Mouse (Mus musculus) cerebellum, adult 2 months (tissue): ENCODE measurements around the gene Snx6.
A peak's percentile ranks its signal among the peaks of the same experiment; 100 is the strongest.
"Not testable (repeated sequence)": the region's sequence is repeated elsewhere in the genome, so short reads cannot be mapped to it uniquely, and the experiment has no call there.

Experiments
- CTCF ChIP-seq: fragments of 200-500 bp; IDR thresholded peaks from 2 replicates; pipeline ENCODE4 v1.5.1; 2011; ENCODE audit warnings: low read depth, mild to moderate bottlenecking, control low read depth, low read length, moderate library complexity, borderline replicate concordance; ENCODE audit not compliant: insufficient read depth
- POLR2A ChIP-seq: fragments of 200-500 bp; IDR thresholded peaks from 2 replicates; pipeline ENCODE4 v1.6.1; 2011; ENCODE audit warnings: low read length, control low read depth, borderline replicate concordance; ENCODE audit not compliant: insufficient read depth

GRCm38 (mm10) chr12:54734307-54735131 lies 61.0 kb downstream of the Snx6 start:
- TF ChIP-seq POLR2A: 0 out of 2 replicates have a peak, but pooled peaks have one; percentile 18
- TF ChIP-seq CTCF: not testable (repeated sequence)
